Mouse (Mus musculus): ENCODE measurements at regions not wholly inside any gene's neighbourhood (a gene's known extent, or its start where the extent isn't known, plus 50 kb on each side); places are given as distances from the start of the nearest gene placed in this dataset.

DNA sequence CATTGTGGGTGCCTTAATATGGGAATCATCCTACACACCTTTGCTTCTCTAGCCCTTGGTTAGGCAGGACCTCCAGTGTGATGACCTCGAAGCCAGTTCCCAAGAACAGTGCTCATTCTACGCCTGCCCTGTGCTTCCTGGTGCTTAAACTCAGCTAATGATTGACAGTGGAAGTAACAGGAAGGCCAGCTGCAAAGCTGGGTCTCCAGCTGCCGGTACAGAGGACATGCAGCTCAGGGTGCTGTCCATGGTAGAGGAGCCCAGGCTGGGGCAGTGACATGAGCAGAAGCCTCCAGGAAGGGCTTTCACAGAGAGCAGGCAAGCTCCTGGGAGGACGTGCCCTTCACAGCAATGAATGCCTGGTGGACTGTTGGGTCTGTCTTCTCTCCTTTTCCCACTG, 293.6 kb downstream of the 3100002H09Rik start:
- DNase-seq (ENCODE audit: low spot score) (no peak), ATAC-seq (no peak)
- no peak for TF ChIP-seq CTCF (IDR thresholded peaks at IDR 0.05; ENCODE audit: low read depth)
- Histone ChIP-seq H3K4me3 (ENCODE audit: low read length) (no peak overlapping the region), H3K4me1 (ENCODE audit: insufficient read depth, low read length) (no peaks in the 10 kb centered on the region), H3K36me3 (ENCODE audit: insufficient read depth, low read length) (no peaks in the 10 kb centered on the region), H3K27ac (no peak overlapping the region), H3K9ac (replicated peaks; ENCODE audit: low read length) (no peak overlapping the region), H3K9me3 (ENCODE audit: low read length) (no peaks in the 10 kb centered on the region), H3K4me2 (ENCODE audit: low read depth, low read length) (no peak overlapping the region), H3K27me3 (ENCODE audit: insufficient read depth, low read length) (no peaks in the 10 kb centered on the region)
- WGBS = 39% methylated on average over 4 of the region's 4 CpGs

DNA sequence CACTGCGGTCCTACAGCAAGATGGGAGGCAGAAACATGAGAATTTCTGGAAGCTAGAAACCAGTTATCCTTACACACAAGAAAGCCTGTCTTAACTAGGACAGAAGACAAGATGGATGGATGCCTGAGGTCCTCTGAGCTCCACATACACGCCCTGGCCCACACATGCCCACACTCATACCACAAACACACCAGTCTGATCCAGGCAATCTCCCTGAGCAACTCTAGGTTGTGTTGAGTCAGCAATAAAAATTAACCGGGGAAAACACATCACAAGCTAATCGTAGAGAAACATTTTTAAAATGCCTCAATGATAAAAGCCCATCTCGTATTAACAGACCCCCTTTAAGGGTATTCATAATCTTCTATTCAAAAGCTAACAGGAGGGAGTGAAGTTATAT, 298.9 kb downstream of the 3100002H09Rik start:
- WGBS = 83% methylated on average over 5 of the region's 5 CpGs
- no peak overlapping the region for H3K27ac ChIP-seq
- no peak overlapping the region for H3K9ac ChIP-seq (replicated peaks; ENCODE audit: low read length)
- 0 out of 2 replicates have a peak, but pooled peaks cover 2% of the 10 kb centered on the region for H3K4me1 ChIP-seq (ENCODE audit: insufficient read depth, low read length)
- H3K27me3 ChIP-seq (ENCODE audit: insufficient read depth, low read length) = no peaks in the 10 kb centered on the region
- H3K4me3 ChIP-seq (ENCODE audit: low read length) = no peak overlapping the region
- DNase-seq (ENCODE audit: low spot score) = no peak
- no peak for ATAC-seq
- no peaks in the 10 kb centered on the region for H3K36me3 ChIP-seq (ENCODE audit: insufficient read depth, low read length)
- H3K9me3 ChIP-seq (ENCODE audit: low read length) = no peaks in the 10 kb centered on the region
- H3K4me2 ChIP-seq (ENCODE audit: low read depth, low read length) = no peak overlapping the region
- TF ChIP-seq CTCF (IDR thresholded peaks at IDR 0.05; ENCODE audit: low read depth) = no peak

DNA sequence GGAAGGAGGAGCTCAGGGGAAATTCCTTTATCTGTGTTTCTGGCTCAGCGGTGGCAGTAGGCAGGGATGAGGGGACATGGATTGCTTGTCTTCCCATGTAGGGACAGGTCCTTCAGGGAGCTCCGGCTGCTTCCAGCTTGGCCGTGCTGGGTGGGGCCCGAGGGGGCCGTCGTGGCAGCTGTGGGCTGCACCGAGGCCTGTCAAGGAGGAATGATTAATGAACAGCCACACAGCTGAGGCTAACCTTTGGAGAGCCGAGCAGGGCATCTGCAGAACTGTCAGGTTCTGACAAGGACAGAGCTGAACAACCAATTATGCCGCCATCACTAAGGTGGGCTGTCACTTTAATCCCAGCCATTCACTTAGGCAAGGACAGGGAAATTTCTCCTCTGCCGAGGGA, 300.0 kb downstream of the 3100002H09Rik start:
- TF ChIP-seq CTCF (IDR thresholded peaks at IDR 0.05; ENCODE audit: low read depth) = no peak
- no peaks in the 10 kb centered on the region for H3K36me3 ChIP-seq (ENCODE audit: insufficient read depth, low read length)
- no peak overlapping the region for H3K9ac ChIP-seq (replicated peaks; ENCODE audit: low read length)
- DNase-seq (ENCODE audit: low spot score) (peak; percentile 27), ATAC-seq (peak; percentile 61)
- H3K4me1 ChIP-seq (ENCODE audit: insufficient read depth, low read length) = 0 out of 2 replicates have a peak, but pooled peaks cover 2% of the 10 kb centered on the region
- H3K4me3 ChIP-seq (ENCODE audit: low read length) = no peak overlapping the region
- no peaks in the 10 kb centered on the region for H3K9me3 ChIP-seq (ENCODE audit: low read length)
- H3K27me3 ChIP-seq (ENCODE audit: insufficient read depth, low read length) = no peaks in the 10 kb centered on the region
- no peak overlapping the region for H3K4me2 ChIP-seq (ENCODE audit: low read depth, low read length)
- WGBS = 22% methylated on average over 10 of the region's 10 CpGs
- no peak overlapping the region for H3K27ac ChIP-seq

DNA sequence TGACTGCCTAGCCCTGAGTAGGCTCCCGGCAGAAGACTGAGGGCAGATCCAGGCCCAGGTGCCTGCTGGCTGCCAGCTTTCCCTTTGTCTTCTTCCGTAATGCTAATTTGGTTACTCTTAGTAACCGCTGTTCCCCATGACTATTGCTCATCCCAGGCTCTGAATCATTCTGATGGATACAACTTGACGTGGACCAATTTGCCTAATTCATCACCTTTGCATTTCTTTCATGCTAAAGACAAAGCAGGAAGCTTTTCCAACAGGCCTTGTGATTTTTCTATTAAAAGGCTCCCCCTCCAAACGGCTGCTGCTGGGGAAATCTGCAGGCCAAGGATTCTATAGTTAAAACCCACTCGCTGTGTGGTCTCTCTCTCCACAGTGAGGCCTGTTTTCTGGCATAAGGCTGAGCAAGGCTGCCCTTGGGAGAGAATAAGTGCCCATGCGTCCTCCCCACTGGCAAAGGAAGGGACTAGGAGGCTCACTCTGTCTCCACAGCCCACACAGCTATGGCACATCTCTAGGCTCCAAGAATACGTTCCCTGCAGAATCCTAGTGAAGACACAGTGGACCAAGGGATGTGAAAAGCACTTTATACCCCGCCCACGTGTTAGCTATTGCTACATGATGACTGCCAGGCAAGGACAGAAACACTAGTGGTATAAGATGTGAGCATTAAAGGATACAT, 304.6 kb downstream of the 3100002H09Rik start:
- H3K27me3 ChIP-seq (ENCODE audit: insufficient read depth, low read length) = no peaks in the 10 kb centered on the region
- no peak overlapping the region for H3K4me3 ChIP-seq (ENCODE audit: low read length)
- 39% methylated on average over 10 of the region's 10 CpGs for WGBS
- DNase-seq (ENCODE audit: low spot score) (peak; percentile 33), ATAC-seq (no peak)
- no peak overlapping the region for H3K4me2 ChIP-seq (ENCODE audit: low read depth, low read length)
- H3K4me1 ChIP-seq (ENCODE audit: insufficient read depth, low read length) = 0 out of 2 replicates have a peak, but pooled peaks cover 2% of the 10 kb centered on the region
- no peaks in the 10 kb centered on the region for H3K36me3 ChIP-seq (ENCODE audit: insufficient read depth, low read length)
- TF ChIP-seq CTCF (IDR thresholded peaks at IDR 0.05; ENCODE audit: low read depth) = no peak
- H3K27ac ChIP-seq = no peak overlapping the region
- no peaks in the 10 kb centered on the region for H3K9me3 ChIP-seq (ENCODE audit: low read length)
- no peak overlapping the region for H3K9ac ChIP-seq (replicated peaks; ENCODE audit: low read length)

DNA sequence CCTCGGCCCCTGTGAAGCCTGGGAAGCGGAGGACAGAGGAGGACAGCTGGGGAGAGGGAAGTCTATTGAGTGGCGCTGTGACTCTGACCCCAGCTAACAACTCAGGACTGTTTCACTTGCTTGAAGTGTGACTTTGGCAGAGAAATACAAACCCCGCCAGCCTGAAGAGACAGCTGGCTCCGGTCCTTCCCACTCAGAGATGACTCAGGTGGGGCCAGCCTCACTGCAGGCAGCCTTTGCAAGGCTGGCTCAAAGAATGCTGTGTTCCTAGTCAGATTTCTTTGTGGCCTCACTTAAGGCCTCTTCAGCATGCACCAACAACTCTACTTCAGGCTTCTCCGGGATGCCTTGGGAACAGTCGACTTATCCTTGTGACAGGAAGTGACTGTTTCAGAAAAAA, 307.7 kb downstream of the 3100002H09Rik start:
- Histone ChIP-seq H3K4me3 (ENCODE audit: low read length) (no peak overlapping the region), H3K36me3 (ENCODE audit: insufficient read depth, low read length) (no peaks in the 10 kb centered on the region), H3K9ac (replicated peaks; ENCODE audit: low read length) (no peak overlapping the region), H3K27ac (no peak overlapping the region), H3K4me2 (ENCODE audit: low read depth, low read length) (no peak overlapping the region), H3K4me1 (ENCODE audit: insufficient read depth, low read length) (no peaks in the 10 kb centered on the region), H3K27me3 (ENCODE audit: insufficient read depth, low read length) (no peaks in the 10 kb centered on the region), H3K9me3 (ENCODE audit: low read length) (no peaks in the 10 kb centered on the region)
- WGBS = 48% methylated on average over 7 of the region's 7 CpGs
- ATAC-seq = no peak
- TF ChIP-seq CTCF (IDR thresholded peaks at IDR 0.05; ENCODE audit: low read depth) = no peak
- DNase-seq (ENCODE audit: low spot score) = no peak

DNA sequence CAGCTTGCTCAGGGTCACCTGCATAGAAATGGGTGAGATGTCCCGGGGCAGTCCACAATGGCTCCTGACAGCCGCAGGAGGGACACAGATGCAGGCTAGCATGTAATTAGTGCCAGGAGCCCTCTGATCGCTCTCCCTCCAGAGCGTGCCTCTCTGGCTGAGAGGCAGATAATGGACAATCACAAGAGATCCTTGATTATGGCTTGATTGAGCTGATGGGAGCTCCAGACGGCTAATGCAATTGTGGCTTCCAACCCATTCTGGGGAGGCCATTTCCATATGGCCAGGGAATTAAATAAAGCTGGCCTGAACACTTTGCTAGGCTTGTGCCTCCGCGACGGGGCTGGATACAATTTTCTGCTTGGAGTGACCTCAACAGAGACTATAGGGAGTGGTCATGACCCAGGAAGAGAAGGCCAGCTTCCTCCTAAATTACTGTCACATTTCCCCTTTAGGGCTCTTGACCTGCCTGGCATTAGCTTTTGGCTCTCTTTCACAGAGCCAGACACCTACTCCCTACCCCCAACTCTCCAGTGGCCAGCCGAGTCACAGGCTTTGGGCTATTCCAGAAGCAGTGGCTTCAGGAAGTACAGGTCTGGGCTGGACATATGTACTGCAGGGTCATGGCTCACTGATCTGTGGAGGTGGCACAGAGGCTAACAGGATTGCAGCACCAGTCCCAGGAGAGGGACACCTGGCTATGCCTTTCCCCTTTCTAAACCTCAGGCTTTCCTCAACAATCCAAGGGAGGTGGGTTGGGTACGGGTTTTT, 311.8 kb downstream of the 3100002H09Rik start:
- Histone ChIP-seq H3K4me2 (ENCODE audit: low read depth, low read length) (no peak overlapping the region), H3K4me3 (ENCODE audit: low read length) (no peak overlapping the region), H3K9ac (replicated peaks; ENCODE audit: low read length) (no peak overlapping the region), H3K27ac (no peak overlapping the region), H3K9me3 (ENCODE audit: low read length) (no peaks in the 10 kb centered on the region), H3K36me3 (ENCODE audit: insufficient read depth, low read length) (no peaks in the 10 kb centered on the region), H3K27me3 (ENCODE audit: insufficient read depth, low read length) (no peaks in the 10 kb centered on the region), H3K4me1 (ENCODE audit: insufficient read depth, low read length) (no peaks in the 10 kb centered on the region)
- DNase-seq (ENCODE audit: low spot score) (peak; percentile 14), ATAC-seq (no peak)
- 28% methylated on average over 10 of the region's 10 CpGs for WGBS
- no peak for TF ChIP-seq CTCF (IDR thresholded peaks at IDR 0.05; ENCODE audit: low read depth)

DNA sequence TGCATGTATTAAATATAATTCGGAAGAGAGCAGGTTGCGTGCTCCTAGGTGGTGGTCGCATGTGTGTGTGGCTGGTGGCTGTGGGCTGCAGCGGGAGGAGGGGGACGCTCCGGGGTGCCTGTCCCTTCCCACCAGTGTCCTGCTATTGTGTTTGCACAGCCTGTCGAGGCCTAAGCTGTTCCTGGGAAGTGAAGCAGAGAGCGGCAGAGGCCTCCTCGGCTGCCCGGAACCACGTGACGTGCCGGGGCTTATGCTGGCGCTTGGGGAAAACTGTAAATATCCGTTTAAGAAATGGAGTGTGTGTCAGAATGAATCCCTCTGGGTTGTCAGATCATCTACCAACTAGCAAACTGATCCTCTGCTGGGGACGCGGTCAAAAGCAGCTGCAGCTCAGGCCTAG, 318.3 kb downstream of the 3100002H09Rik start:
- Histone ChIP-seq H3K9me3 (ENCODE audit: low read length) (no peaks in the 10 kb centered on the region), H3K9ac (replicated peaks; ENCODE audit: low read length) (no peak overlapping the region), H3K4me1 (ENCODE audit: insufficient read depth, low read length) (no peaks in the 10 kb centered on the region), H3K36me3 (ENCODE audit: insufficient read depth, low read length) (no peaks in the 10 kb centered on the region), H3K4me2 (ENCODE audit: low read depth, low read length) (peak overlapping the region; percentile 27; the same call in 1 of the 2 replicates), H3K27ac (no peak overlapping the region), H3K4me3 (ENCODE audit: low read length) (no peak overlapping the region), H3K27me3 (ENCODE audit: insufficient read depth, low read length) (no peaks in the 10 kb centered on the region)
- TF ChIP-seq CTCF (IDR thresholded peaks at IDR 0.05; ENCODE audit: low read depth) = no peak
- peak; percentile 59 for DNase-seq (ENCODE audit: low spot score)
- ATAC-seq = peak; percentile 49; the same call in 1 of the 2 replicates
- 16% methylated on average over 17 of the region's 17 CpGs for WGBS
